Mouse (Mus musculus): ENCODE data around the gene Aldh3b2. TPM values are rescaled to one million over a fixed set of nuclear protein-coding genes. Genes with fewer than 3 reads are reported as not detected.
"Not testable (repeated sequence)": the region's sequence is repeated elsewhere in the genome, so short reads cannot be mapped to it uniquely, and the experiment has no call there.

Gene Aldh3b2
- polyA plus RNA-seq, 1 experiment = not detected

- TF ChIP-seq FLI1 (IDR thresholded peaks at IDR 0.05; ENCODE audit: low read length) = no peak
- TF ChIP-seq GATA1 (IDR thresholded peaks at IDR 0.05; ENCODE audit: borderline replicate concordance, low read length) = no peak
- peaks cover 48% of the 10 kb centered on the region for H3K36me3 ChIP-seq (replicated peaks; ENCODE audit: low read length)
- H3K4me3 ChIP-seq (replicated peaks) = peak overlapping the region; percentile 64
- peaks cover 46% of the 10 kb centered on the region for H3K4me1 ChIP-seq
- peaks cover 3% of the 10 kb centered on the region for H3K27me3 ChIP-seq (replicated peaks)
- H3K9me3 ChIP-seq = no peaks in the 10 kb centered on the region
Observed at GRCm38 (mm10) chr19:3945872-3946564, 26.1 kb upstream of the Aldh3b2 start.

- TF ChIP-seq FLI1 (IDR thresholded peaks at IDR 0.05; ENCODE audit: low read length) (no peak), GATA1 (IDR thresholded peaks at IDR 0.05; ENCODE audit: borderline replicate concordance, low read length) (no peak)
- H3K36me3 ChIP-seq (replicated peaks; ENCODE audit: low read length) = peaks cover 45% of the 10 kb centered on the region
- H3K4me3 ChIP-seq (replicated peaks) = no peak overlapping the region
- H3K9me3 ChIP-seq = no peaks in the 10 kb centered on the region
- peaks cover 3% of the 10 kb centered on the region for H3K27me3 ChIP-seq (replicated peaks)
- H3K4me1 ChIP-seq = peaks cover 52% of the 10 kb centered on the region
Observed at GRCm38 (mm10) chr19:3946715-3947114, 25.4 kb upstream of the Aldh3b2 start.

GRCm38 (mm10) chr19:3947813-3948212 lies 24.3 kb upstream of the Aldh3b2 start:
- peaks cover 38% of the 10 kb centered on the region for H3K36me3 ChIP-seq (replicated peaks; ENCODE audit: low read length)
- peaks cover 3% of the 10 kb centered on the region for H3K27me3 ChIP-seq (replicated peaks)
- peaks cover 48% of the 10 kb centered on the region for H3K4me1 ChIP-seq
- no peak for TF ChIP-seq FLI1 (IDR thresholded peaks at IDR 0.05; ENCODE audit: low read length)
- no peak for TF ChIP-seq GATA1 (IDR thresholded peaks at IDR 0.05; ENCODE audit: borderline replicate concordance, low read length)
- no peaks in the 10 kb centered on the region for H3K9me3 ChIP-seq
- H3K4me3 ChIP-seq (replicated peaks) = no peak overlapping the region

- Histone ChIP-seq H3K4me3 (replicated peaks) (no peak overlapping the region), H3K36me3 (replicated peaks; ENCODE audit: low read length) (peaks cover 38% of the 10 kb centered on the region), H3K4me1 (peaks cover 41% of the 10 kb centered on the region), H3K9me3 (0 out of 2 replicates have a peak, but pooled peaks cover 3% of the 10 kb centered on the region), H3K27me3 (replicated peaks) (peaks cover 3% of the 10 kb centered on the region)
- TF ChIP-seq GATA1 (IDR thresholded peaks at IDR 0.05; ENCODE audit: borderline replicate concordance, low read length) = no peak
- no peak for TF ChIP-seq FLI1 (IDR thresholded peaks at IDR 0.05; ENCODE audit: low read length)
Observed at GRCm38 (mm10) chr19:3948546-3948945, 23.6 kb upstream of the Aldh3b2 start.

GRCm38 (mm10) chr19:3950331-3950730 lies 21.8 kb upstream of the Aldh3b2 start:
- peaks cover 32% of the 10 kb centered on the region for H3K36me3 ChIP-seq (replicated peaks; ENCODE audit: low read length)
- H3K27me3 ChIP-seq (replicated peaks) = peaks cover 11% of the 10 kb centered on the region
- TF ChIP-seq GATA1 (IDR thresholded peaks at IDR 0.05; ENCODE audit: borderline replicate concordance, low read length) (no peak), FLI1 (IDR thresholded peaks at IDR 0.05; ENCODE audit: low read length) (no peak)
- 0 out of 2 replicates have a peak, but pooled peaks cover 3% of the 10 kb centered on the region for H3K9me3 ChIP-seq
- no peak overlapping the region for H3K4me3 ChIP-seq (replicated peaks)
- peaks cover 39% of the 10 kb centered on the region for H3K4me1 ChIP-seq

GRCm38 (mm10) chr19:3951461-3951860 lies 20.7 kb upstream of the Aldh3b2 start:
- 0 out of 2 replicates have a peak, but pooled peaks cover 3% of the 10 kb centered on the region for H3K9me3 ChIP-seq
- peaks cover 28% of the 10 kb centered on the region for H3K36me3 ChIP-seq (replicated peaks; ENCODE audit: low read length)
- TF ChIP-seq FLI1 (IDR thresholded peaks at IDR 0.05; ENCODE audit: low read length) = no peak
- no peak for TF ChIP-seq GATA1 (IDR thresholded peaks at IDR 0.05; ENCODE audit: borderline replicate concordance, low read length)
- H3K4me3 ChIP-seq (replicated peaks) = peak overlapping the region; percentile 51
- H3K27me3 ChIP-seq (replicated peaks) = peaks cover 20% of the 10 kb centered on the region
- peaks cover 36% of the 10 kb centered on the region for H3K4me1 ChIP-seq

GRCm38 (mm10) chr19:3952099-3952498 lies 20.0 kb upstream of the Aldh3b2 start:
- peaks cover 26% of the 10 kb centered on the region for H3K36me3 ChIP-seq (replicated peaks; ENCODE audit: low read length)
- peaks cover 29% of the 10 kb centered on the region for H3K4me1 ChIP-seq
- 0 out of 2 replicates have a peak, but pooled peaks cover 3% of the 10 kb centered on the region for H3K9me3 ChIP-seq
- H3K4me3 ChIP-seq (replicated peaks) = no peak overlapping the region
- TF ChIP-seq FLI1 (IDR thresholded peaks at IDR 0.05; ENCODE audit: low read length) (no peak), GATA1 (IDR thresholded peaks at IDR 0.05; ENCODE audit: borderline replicate concordance, low read length) (no peak)
- peaks cover 24% of the 10 kb centered on the region for H3K27me3 ChIP-seq (replicated peaks)

- TF ChIP-seq GATA1 (IDR thresholded peaks at IDR 0.05; ENCODE audit: borderline replicate concordance, low read length) = no peak
- TF ChIP-seq FLI1 (IDR thresholded peaks at IDR 0.05; ENCODE audit: low read length) = no peak
- peaks cover 33% of the 10 kb centered on the region for H3K4me1 ChIP-seq
- H3K27me3 ChIP-seq (replicated peaks) = peaks cover 38% of the 10 kb centered on the region
- H3K4me3 ChIP-seq (replicated peaks) = no peak overlapping the region
- H3K9me3 ChIP-seq = 0 out of 2 replicates have a peak, but pooled peaks cover 3% of the 10 kb centered on the region
- peaks cover 2% of the 10 kb centered on the region for H3K36me3 ChIP-seq (replicated peaks; ENCODE audit: low read length)
Observed at GRCm38 (mm10) chr19:3955033-3955432, 17.1 kb upstream of the Aldh3b2 start.

GRCm38 (mm10) chr19:3955804-3956203 lies 16.3 kb upstream of the Aldh3b2 start:
- H3K9me3 ChIP-seq = 0 out of 2 replicates have a peak, but pooled peaks cover 5% of the 10 kb centered on the region
- H3K36me3 ChIP-seq (replicated peaks; ENCODE audit: low read length) = no peaks in the 10 kb centered on the region
- no peak for TF ChIP-seq GATA1 (IDR thresholded peaks at IDR 0.05; ENCODE audit: borderline replicate concordance, low read length)
- no peak for TF ChIP-seq FLI1 (IDR thresholded peaks at IDR 0.05; ENCODE audit: low read length)
- no peak overlapping the region for H3K4me3 ChIP-seq (replicated peaks)
- peaks cover 27% of the 10 kb centered on the region for H3K4me1 ChIP-seq
- peaks cover 38% of the 10 kb centered on the region for H3K27me3 ChIP-seq (replicated peaks)

- Histone ChIP-seq H3K4me1 (peaks cover 14% of the 10 kb centered on the region; the same call in 1 of the 2 replicates), H3K27me3 (replicated peaks) (peaks cover 42% of the 10 kb centered on the region)
- H3K9me3 ChIP-seq; H3K4me3 ChIP-seq (replicated peaks); H3K36me3 ChIP-seq (replicated peaks; ENCODE audit: low read length): not testable (repeated sequence)
Observed at GRCm38 (mm10) chr19:3957296-3958036, 14.7 kb upstream of the Aldh3b2 start.
